Mouse (Mus musculus) spleen, adult 2 months (tissue): ENCODE results near the gene Sept11.

Experiments
- CTCF ChIP-seq: fragments of 200-500 bp; IDR thresholded peaks from 2 replicates; pipeline ENCODE4 v1.5.1; 2011; ENCODE audit warnings: mild to moderate bottlenecking, inconsistent platforms; ENCODE audit not compliant: insufficient read depth, insufficient read length, insufficient replicate concordance; ENCODE audit errors: extremely low read depth
- POLR2A ChIP-seq: fragments of 200-500 bp; IDR thresholded peaks from 2 replicates; pipeline ENCODE4 v1.6.1; 2011; ENCODE audit warnings: low read depth, low read length, inconsistent platforms

DNA sequence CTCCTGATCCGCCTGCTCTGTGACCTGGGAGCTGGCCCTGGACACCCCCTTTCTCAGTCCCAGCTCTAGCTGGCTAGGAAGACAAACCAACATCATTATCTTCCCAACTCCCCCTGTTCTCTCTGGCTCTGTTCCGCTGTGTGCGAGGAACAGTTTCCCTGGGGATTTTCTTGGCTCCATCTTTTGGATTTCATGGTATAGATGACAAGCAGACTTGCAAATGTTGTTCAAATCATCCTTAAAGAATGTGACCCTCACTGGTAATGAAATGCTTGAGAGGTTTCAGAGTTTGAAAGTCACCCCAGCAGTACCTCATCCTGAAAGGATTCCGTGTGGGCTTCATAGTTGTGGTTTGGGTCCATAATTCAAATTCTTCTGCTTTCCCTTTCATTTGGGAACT is 38.2 kb downstream of the Sept11 start:
- TF ChIP-seq CTCF, result no peak
- no peak for TF ChIP-seq POLR2A
